Mouse (Mus musculus) CH12.LX (cell line): ENCODE data around the gene Atp5g3.

Source experiments
- CTCF ChIP-seq, 2 experiments: IDR thresholded peaks in 1 of 2; conservative IDR thresholded peaks in 1 of 2; 2 replicates each; pipeline ENCODE4 v1.5.1; 2011 to 2012; ENCODE audit warnings: low read depth in 2 of 2, low read length in 2 of 2, improper control_type of control experiment in 1 of 2, inconsistent platforms in 1 of 2, mild to moderate bottlenecking in 1 of 2, moderate library complexity in 1 of 2
- E2F4 ChIP-seq: IDR thresholded peaks from 2 replicates; pipeline ENCODE4 v1.6.1; 2011; ENCODE audit warnings: low read depth, low read length, improper control_type of control experiment; ENCODE audit not compliant: insufficient replicate concordance
- EP300 ChIP-seq: IDR thresholded peaks from 2 replicates; pipeline ENCODE4 v1.6.1; 2011; ENCODE audit warnings: low read length, improper control_type of control experiment
- JUND ChIP-seq: conservative IDR thresholded peaks from 2 replicates; pipeline ENCODE4 v1.6.1; 2011; ENCODE audit warnings: low read depth, low read length, improper control_type of control experiment
- POLR2A ChIP-seq: IDR thresholded peaks from 2 replicates; pipeline ENCODE4 v1.6.1; 2011; ENCODE audit warnings: low read depth, mild to moderate bottlenecking, improper control_type of control experiment, low read length
- POLR2AphosphoS2 ChIP-seq: IDR thresholded peaks from 2 replicates; pipeline ENCODE4 v1.6.1; 2011; ENCODE audit warnings: low read depth, low read length, improper control_type of control experiment
- SMC3 ChIP-seq: IDR thresholded peaks from 2 replicates; pipeline ENCODE4 v1.6.1; 2011; ENCODE audit warnings: low read depth, low read length, improper control_type of control experiment
- USF1 ChIP-seq: IDR thresholded peaks from 2 replicates; pipeline ENCODE4 v1.6.1; 2014; ENCODE audit warnings: low read depth, mild to moderate bottlenecking, inconsistent platforms, low read length, improper control_type of control experiment
- ZNF384 ChIP-seq: IDR thresholded peaks from 2 replicates; pipeline ENCODE4 v1.6.1; 2012; ENCODE audit warnings: low read depth, low read length, improper control_type of control experiment, inconsistent platforms

DNA sequence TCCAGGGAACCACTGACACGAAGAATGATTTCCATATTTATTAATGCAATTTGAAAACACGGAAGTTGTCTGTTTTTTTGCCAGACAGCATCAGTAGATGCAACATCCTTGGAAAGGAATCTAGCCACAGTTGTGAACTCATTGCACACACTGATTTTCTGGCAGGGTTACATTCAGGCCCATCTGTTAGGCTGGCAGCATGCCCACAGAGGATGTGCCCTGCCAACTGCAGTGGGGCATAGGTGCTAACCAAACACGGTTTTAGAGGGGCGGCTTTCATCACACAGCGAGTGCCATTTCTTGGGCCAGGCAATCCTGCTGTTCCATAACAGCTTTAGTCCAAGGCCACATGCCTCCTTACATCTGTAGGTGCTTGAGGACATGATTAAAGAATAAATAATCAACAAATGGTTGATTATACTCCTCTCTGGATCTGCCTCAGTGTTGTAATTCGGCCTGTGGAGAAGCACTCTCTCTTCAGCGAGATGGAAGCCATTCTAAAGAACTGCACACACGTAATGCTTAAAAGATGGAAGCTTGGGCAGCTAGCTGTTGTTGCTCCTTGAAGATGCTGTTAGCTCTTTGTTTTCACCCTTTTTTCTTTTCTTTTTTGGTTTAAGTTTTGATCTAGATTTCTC is 21.7 kb upstream of the Atp5g3 start:
- TF ChIP-seq CTCF (conservative IDR thresholded peaks at IDR 0.05 in 1 of 2, IDR thresholded peaks at IDR 0.05 in 1 of 2; ENCODE audit: low read depth in 2 of 2, low read length in 2 of 2) (no peak), USF1 (no peak), ZNF384 (no peak), JUND (no peak), E2F4 (no peak), POLR2A (no peak), SMC3 (no peak), EP300 (no peak), POLR2AphosphoS2 (no peak)
